Mouse (Mus musculus): ENCODE data around the gene Oat. TPM values are rescaled to one million over a fixed set of nuclear protein-coding genes. Genes with fewer than 3 reads are reported as not detected.

The Oat gene
- polyA plus RNA-seq, 1 experiment from 2014 or later: 175 TPM

DNA sequence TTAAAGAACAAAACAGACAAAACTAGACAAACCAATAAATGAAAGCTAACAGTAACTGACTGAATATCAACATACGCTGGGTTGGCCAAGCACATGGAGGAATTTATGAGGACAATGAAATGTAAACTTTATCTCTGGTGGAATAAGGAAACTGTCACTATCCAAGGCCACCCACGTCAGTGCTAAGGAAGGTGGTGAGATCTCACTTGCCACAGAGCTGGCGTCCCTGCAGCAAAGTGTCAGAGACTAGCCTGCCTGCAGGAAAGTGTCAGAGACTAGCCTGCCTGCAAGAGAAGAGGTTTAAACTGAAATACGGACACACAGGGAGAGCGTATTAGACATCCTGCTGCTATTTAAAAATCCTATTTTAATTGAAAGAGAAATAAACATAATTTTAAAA, 11.0 kb upstream of the Oat start:
- H3K9ac ChIP-seq: no peak overlapping the region
- H3K4me1 ChIP-seq: no peaks in the 10 kb centered on the region
- H3K4me3 ChIP-seq: no peak overlapping the region
- no peak for ATAC-seq (ENCODE audit: insufficient number of reproducible peaks, insufficient read depth, low FRiP score, low TSS enrichment, low read depth)
- H3K27ac ChIP-seq: no peak overlapping the region
- 0 out of 2 replicates have a peak, but pooled peaks cover 6% of the 10 kb centered on the region for H3K27me3 ChIP-seq
- H3K36me3 ChIP-seq: no peaks in the 10 kb centered on the region
- H3K4me2 ChIP-seq: no peak overlapping the region
- H3K9me3 ChIP-seq: no peaks in the 10 kb centered on the region
- 75% methylated on average over 5 of the region's 5 CpGs for WGBS

DNA sequence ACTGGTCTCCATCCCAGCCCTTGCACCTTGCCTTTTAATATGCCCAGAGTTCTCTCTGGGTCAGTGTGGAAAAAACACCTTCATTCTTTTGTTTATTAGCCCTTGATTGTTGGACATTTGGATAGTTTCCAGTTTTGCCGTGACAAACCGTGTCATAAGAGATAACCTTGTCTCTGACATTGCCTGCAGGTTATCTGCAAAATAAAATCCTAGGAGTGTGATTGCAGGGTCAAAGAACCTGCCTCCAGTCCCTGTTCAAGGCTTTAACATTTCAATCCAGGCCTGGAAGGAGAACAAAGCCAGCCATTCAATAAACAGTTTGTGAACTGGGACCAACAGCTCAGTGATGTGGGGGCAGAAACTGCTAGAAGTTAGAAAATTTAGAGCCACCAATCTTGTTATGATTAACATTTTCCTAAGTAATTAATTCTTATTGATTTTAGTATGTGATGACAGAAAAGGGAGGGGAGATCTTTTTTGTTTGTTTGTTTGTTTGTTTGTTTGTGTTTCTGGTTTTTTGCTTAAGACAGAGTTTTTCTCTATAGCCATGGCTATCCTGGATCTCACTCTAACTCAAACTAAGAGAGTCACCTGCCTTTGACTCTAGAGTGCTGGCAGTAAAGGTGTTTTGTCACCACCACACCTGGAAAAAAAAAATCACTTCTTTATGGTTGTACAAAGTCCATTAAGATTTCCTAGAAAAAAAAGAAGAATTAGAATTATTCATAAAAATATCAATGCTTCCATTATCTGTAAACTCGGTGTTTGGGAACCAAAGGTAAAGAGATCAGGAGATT, 9.7 kb upstream of the Oat start:
- H3K27me3 ChIP-seq: no peaks in the 10 kb centered on the region
- H3K9ac ChIP-seq: no peak overlapping the region
- no peaks in the 10 kb centered on the region for H3K36me3 ChIP-seq
- no peak overlapping the region for H3K27ac ChIP-seq
- WGBS: 62% methylated on average over 3 of the region's 3 CpGs
- H3K4me2 ChIP-seq: no peak overlapping the region
- no peaks in the 10 kb centered on the region for H3K9me3 ChIP-seq
- H3K4me3 ChIP-seq: no peak overlapping the region
- no peak for ATAC-seq (ENCODE audit: insufficient number of reproducible peaks, insufficient read depth, low FRiP score, low TSS enrichment, low read depth)
- no peaks in the 10 kb centered on the region for H3K4me1 ChIP-seq

DNA sequence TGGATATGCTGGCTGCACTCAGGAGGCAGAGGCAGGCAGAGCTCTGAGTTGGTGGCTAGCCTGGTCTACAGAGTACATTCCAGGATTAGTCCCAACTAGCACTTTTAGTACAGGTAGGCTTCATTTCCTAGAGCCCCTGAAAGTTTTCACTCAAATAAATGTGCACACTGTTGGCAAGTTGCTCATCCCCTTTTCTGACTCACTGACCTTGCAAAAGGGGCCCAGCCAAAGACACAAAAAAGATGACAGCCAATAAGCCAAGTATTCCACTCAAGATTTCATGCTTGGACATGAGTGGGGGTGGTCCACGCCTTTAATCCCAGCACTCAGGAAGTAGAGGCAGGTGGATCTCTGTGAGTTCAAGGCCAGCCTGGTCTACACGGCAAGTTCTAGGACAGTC, 5.2 kb upstream of the Oat start:
- ATAC-seq (ENCODE audit: insufficient number of reproducible peaks, insufficient read depth, low FRiP score, low TSS enrichment, low read depth): no peak
- Histone ChIP-seq H3K27ac (no peak overlapping the region), H3K36me3 (no peaks in the 10 kb centered on the region), H3K4me1 (no peaks in the 10 kb centered on the region), H3K9me3 (no peaks in the 10 kb centered on the region), H3K27me3 (peaks cover 8% of the 10 kb centered on the region), H3K4me2 (no peak overlapping the region), H3K9ac (no peak overlapping the region), H3K4me3 (no peak overlapping the region)
- WGBS: 89% methylated on average over 2 of the region's 2 CpGs

DNA sequence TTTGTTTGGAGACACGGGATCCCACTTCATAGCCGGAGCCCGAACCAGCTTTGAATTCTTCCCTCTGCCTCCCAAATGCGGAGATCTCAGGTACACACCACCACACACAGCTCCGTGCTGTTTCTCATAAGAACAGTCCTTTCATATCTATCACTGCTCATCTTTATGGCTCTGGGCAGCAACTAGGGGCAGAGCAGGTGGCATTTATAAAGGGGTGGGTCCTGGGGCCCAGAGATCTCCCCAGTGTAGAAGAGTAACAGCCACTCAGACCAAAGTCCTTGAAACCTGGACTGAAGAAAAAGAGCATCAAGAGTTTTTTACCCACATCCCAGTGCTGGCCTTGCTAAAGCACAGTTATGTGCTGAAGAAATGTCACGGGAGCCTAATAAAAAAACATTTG, 4.3 kb upstream of the Oat start:
- no peak overlapping the region for H3K27ac ChIP-seq
- WGBS: 72% methylated on average over 6 of the region's 6 CpGs
- peaks cover 2% of the 10 kb centered on the region; the same call in 1 of the 2 replicates for H3K4me1 ChIP-seq
- H3K27me3 ChIP-seq: peaks cover 8% of the 10 kb centered on the region
- H3K4me3 ChIP-seq: no peak overlapping the region
- H3K36me3 ChIP-seq: no peaks in the 10 kb centered on the region
- no peaks in the 10 kb centered on the region for H3K9me3 ChIP-seq
- H3K4me2 ChIP-seq: no peak overlapping the region
- ATAC-seq (ENCODE audit: insufficient number of reproducible peaks, insufficient read depth, low FRiP score, low TSS enrichment, low read depth): no peak
- no peak overlapping the region for H3K9ac ChIP-seq

DNA sequence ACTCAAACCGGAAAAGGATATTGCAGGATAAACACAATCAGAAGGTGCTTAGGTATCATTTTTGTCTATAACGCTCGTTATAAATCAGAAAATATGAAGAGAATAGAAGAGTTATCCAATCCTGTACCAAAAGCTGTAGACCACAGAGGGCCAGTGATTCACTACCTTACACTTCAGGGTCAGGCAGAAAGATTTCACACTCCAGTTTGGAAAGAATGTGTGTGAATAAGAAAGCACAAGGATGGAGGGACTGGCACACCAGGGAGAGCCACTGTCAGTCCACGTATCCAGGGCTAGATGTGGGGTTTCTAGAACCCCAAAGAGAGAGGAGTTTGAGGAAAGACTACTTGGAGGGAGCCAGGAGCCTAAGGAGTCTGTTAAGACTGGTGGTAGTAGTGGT, 693 bp upstream of the Oat start:
- Histone ChIP-seq H3K27ac (no peak overlapping the region), H3K36me3 (no peaks in the 10 kb centered on the region), H3K4me3 (peak overlapping the region; percentile 70; the same call in 1 of the 2 replicates), H3K4me1 (peaks cover 22% of the 10 kb centered on the region), H3K9me3 (no peaks in the 10 kb centered on the region), H3K9ac (peak overlapping the region; percentile 81; the same call in 1 of the 2 replicates), H3K27me3 (peaks cover 8% of the 10 kb centered on the region), H3K4me2 (peak overlapping the region; percentile 61)
- no peak for ATAC-seq (ENCODE audit: insufficient number of reproducible peaks, insufficient read depth, low FRiP score, low TSS enrichment, low read depth)
- WGBS: 57% methylated on average over 4 of the region's 4 CpGs

DNA sequence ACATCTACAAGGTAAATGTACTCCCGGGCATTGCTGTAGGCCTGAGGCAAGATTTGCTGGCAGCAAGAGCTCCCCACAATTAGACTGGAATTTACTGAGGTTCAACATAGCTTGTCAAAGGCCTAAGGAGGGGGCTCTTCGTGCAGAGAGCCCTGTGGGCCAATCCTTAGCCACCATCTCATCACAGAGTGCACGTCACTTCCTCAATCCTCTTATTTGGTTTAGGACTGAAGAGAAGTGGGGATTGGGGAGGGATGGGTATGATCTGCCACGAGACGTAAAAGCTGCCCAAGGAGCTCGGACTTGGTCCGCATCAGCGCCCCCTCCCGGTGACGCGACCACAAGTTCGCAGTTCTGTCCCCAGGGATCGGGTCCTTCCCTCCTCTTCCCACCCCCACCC, 575 bp downstream of the Oat start:
- peak overlapping the region; percentile 94 for H3K27ac ChIP-seq
- peak overlapping the region; percentile 81 for H3K9ac ChIP-seq
- no peaks in the 10 kb centered on the region for H3K9me3 ChIP-seq
- H3K4me2 ChIP-seq: peak overlapping the region; percentile 61
- H3K4me1 ChIP-seq: peaks cover 31% of the 10 kb centered on the region
- H3K4me3 ChIP-seq: peak overlapping the region; percentile 70
- 0% methylated on average over 13 of the region's 13 CpGs for WGBS
- H3K36me3 ChIP-seq: no peaks in the 10 kb centered on the region
- ATAC-seq (ENCODE audit: insufficient number of reproducible peaks, insufficient read depth, low FRiP score, low TSS enrichment, low read depth): peak; percentile 82
- H3K27me3 ChIP-seq: peaks cover 8% of the 10 kb centered on the region

DNA sequence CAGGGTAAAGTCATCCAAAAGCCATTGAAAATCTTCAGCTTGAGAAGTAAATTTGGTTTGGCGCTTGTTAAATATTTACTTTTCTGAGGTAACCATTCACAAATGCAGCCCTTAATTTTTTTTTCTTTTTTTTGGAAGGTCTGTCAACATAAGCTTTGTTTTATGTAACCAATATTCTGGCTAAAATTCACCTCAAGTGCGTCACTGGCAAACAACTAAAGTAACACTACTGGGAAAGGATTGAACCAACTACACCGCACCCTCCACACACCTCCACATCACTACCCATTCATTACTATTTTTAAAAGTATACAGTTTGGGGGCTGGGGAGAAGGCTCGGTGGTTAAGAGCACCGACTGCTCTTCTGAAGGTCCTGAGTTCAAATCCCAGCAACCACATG, 1.6 kb downstream of the Oat start:
- Histone ChIP-seq H3K27me3 (peaks cover 8% of the 10 kb centered on the region), H3K36me3 (no peaks in the 10 kb centered on the region), H3K4me2 (peak overlapping the region; percentile 17; the same call in 1 of the 2 replicates), H3K9ac (no peak overlapping the region), H3K4me1 (peaks cover 37% of the 10 kb centered on the region), H3K27ac (no peak overlapping the region), H3K9me3 (no peaks in the 10 kb centered on the region), H3K4me3 (no peak overlapping the region)
- WGBS: 83% methylated on average over 5 of the region's 5 CpGs
- ATAC-seq (ENCODE audit: insufficient number of reproducible peaks, insufficient read depth, low FRiP score, low TSS enrichment, low read depth): no peak

DNA sequence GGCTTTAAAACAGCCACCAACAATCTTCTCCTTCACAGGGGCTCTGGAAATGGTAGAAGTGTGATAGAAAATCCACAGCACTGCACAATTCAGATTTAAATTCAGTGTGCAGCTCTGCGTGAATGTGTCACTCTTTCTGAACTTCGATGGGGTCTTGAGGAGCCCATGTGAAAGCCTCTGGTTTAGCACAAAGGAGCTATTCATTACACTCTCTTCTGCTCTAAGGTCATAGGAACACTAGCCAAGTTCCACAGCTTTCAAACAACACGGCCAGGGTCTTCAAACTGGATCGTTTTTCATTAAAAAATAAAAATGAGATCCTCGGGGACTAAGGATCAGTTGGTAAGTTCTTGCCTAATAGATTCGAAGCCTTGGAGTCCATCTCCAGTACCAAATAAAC, 3.0 kb downstream of the Oat start:
- H3K27me3 ChIP-seq: peaks cover 8% of the 10 kb centered on the region
- peaks cover 8% of the 10 kb centered on the region for H3K36me3 ChIP-seq
- 40% methylated on average over 6 of the region's 6 CpGs for WGBS
- no peak for ATAC-seq (ENCODE audit: insufficient number of reproducible peaks, insufficient read depth, low FRiP score, low TSS enrichment, low read depth)
- no peaks in the 10 kb centered on the region for H3K9me3 ChIP-seq
- peak overlapping the region; percentile 22 for H3K4me2 ChIP-seq
- no peak overlapping the region; the same call in 1 of the 2 replicates for H3K27ac ChIP-seq
- no peak overlapping the region for H3K9ac ChIP-seq
- no peak overlapping the region for H3K4me3 ChIP-seq
- H3K4me1 ChIP-seq: peaks cover 37% of the 10 kb centered on the region

DNA sequence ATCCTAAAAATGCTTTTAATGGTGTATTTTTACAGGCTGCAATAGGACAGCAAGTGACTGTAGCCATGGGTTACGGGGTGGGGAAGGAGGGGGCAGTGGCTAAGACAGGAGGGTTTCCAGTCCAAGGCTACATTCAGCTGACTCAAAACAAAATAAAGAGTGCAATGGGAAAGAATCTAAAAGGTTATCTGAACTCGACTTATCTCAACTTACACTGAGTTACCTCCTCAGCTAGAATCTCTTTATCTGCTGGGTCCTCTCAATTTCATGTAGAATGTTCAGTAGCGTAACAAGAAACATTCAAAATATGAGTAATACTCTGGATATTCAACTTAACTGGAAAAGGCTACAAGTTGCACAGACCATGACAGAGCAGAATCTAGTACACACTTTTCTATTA, 3.5 kb downstream of the Oat start:
- peaks cover 37% of the 10 kb centered on the region for H3K4me1 ChIP-seq
- ATAC-seq (ENCODE audit: insufficient number of reproducible peaks, insufficient read depth, low FRiP score, low TSS enrichment, low read depth): no peak

DNA sequence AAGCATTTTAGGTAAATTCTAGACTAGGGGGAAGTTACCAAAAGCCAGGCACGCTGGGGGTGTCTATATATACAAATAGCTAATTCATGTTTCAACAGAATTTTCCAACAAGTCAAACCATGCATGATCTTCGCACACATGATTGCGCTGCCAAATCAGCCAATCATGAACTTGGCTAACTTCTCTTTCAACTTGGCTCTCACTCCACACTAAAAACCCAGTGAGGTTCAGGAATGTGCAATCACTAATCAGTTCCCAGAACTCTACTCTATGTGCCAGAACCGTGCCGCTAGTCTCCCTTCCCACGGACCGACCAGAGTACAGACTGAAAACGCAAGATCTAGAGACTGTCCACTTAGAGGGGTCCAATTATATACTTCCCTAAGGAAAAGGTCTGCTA, 4.7 kb downstream of the Oat start:
- peaks cover 37% of the 10 kb centered on the region for H3K4me1 ChIP-seq
- H3K27ac ChIP-seq: peak overlapping the region; percentile 72
- H3K36me3 ChIP-seq: peaks cover 23% of the 10 kb centered on the region
- no peak overlapping the region for H3K4me3 ChIP-seq
- H3K9ac ChIP-seq: no peak overlapping the region
- no peaks in the 10 kb centered on the region for H3K9me3 ChIP-seq
- no peak for ATAC-seq (ENCODE audit: insufficient number of reproducible peaks, insufficient read depth, low FRiP score, low TSS enrichment, low read depth)
- peak overlapping the region; percentile 31 for H3K4me2 ChIP-seq
- H3K27me3 ChIP-seq: no peaks in the 10 kb centered on the region
- 63% methylated on average over 8 of the region's 8 CpGs for WGBS

More for the DNA sequence above, 3.5 kb downstream of the Oat start:
- 72% methylated on average over 3 of the region's 3 CpGs for WGBS
- Histone ChIP-seq H3K4me2 (peak overlapping the region; percentile 22; the same call in 1 of the 2 replicates), H3K9ac (no peak overlapping the region), H3K9me3 (no peaks in the 10 kb centered on the region), H3K27ac (peak overlapping the region; percentile 39; the same call in 1 of the 2 replicates), H3K27me3 (peaks cover 6% of the 10 kb centered on the region), H3K36me3 (peaks cover 12% of the 10 kb centered on the region), H3K4me3 (no peak overlapping the region)

DNA sequence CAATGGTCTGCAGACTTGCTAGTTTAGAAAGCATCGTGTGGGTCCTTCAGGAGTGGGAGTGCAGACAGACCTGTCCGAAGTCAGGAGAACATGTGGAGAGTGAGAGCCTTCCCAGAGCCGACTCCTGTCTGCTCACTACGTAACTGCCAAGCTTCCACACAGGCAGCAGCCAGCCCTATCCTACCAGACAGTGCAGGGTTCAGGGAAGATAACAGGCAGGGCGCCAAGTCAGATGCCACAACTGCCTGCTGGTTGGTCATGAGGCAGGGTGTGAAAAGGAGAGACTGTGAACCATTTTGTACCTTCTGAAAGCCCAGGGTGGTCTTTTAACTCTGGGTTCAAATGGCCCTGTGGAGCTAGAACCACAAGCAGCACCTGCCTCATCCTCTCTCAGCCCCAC, 6.1 kb downstream of the Oat start:
- no peak overlapping the region for H3K4me3 ChIP-seq
- H3K9me3 ChIP-seq: no peaks in the 10 kb centered on the region
- H3K4me1 ChIP-seq: peaks cover 31% of the 10 kb centered on the region
- no peaks in the 10 kb centered on the region for H3K27me3 ChIP-seq
- H3K9ac ChIP-seq: no peak overlapping the region
- H3K4me2 ChIP-seq: no peak overlapping the region
- peaks cover 26% of the 10 kb centered on the region for H3K36me3 ChIP-seq
- H3K27ac ChIP-seq: no peak overlapping the region
- no peak for ATAC-seq (ENCODE audit: insufficient number of reproducible peaks, insufficient read depth, low FRiP score, low TSS enrichment, low read depth)
- 81% methylated on average over 5 of the region's 5 CpGs for WGBS

DNA sequence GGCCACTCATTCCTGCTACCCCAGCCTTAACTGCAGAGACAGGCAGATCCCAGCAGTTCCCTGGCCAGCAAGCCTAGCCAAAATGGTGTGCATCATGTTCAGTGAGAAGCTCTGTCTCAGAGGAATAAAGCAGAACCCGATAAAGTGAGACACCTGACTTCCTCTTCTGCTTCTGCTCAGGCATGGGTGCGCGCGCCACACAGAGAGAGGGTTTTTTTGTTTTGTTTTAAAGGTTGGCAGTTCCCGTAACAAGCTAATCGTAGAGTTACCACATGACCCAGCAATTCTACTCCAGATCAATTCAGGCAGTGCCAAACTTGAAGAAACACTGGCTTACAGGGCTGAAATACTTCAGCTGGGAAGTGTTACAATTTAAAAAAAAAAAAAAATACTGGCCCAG, 7.4 kb downstream of the Oat start:
- no peaks in the 10 kb centered on the region for H3K27me3 ChIP-seq
- WGBS: 90% methylated on average over 6 of the region's 6 CpGs
- H3K4me2 ChIP-seq: no peak overlapping the region
- H3K9ac ChIP-seq: no peak overlapping the region
- H3K36me3 ChIP-seq: peaks cover 38% of the 10 kb centered on the region
- no peaks in the 10 kb centered on the region for H3K9me3 ChIP-seq
- H3K27ac ChIP-seq: no peak overlapping the region
- ATAC-seq (ENCODE audit: insufficient number of reproducible peaks, insufficient read depth, low FRiP score, low TSS enrichment, low read depth): no peak
- H3K4me1 ChIP-seq: peaks cover 28% of the 10 kb centered on the region
- no peak overlapping the region for H3K4me3 ChIP-seq

All from embryonic facial prominence, embryonic 13.5 days (tissue).